Mouse (Mus musculus) C3H10T1/2 (cell line): ENCODE measurements around the gene Olfr790. TPM values are rescaled to one million over a fixed set of nuclear protein-coding genes. Genes with fewer than 3 reads are reported as not detected.

Experiments used
- polyA plus RNA-seq, 2 experiments: library from polyadenylated mRNA; unstranded; fragments of >200 nt; fragmentation: generic; extraction: Trizol; gene quantifications; one replicate each; pipeline ENCODE4 v1.2.1; 2012; ENCODE audit warnings: missing spikeins in 2 of 2

Gene Olfr790
- not detected for polyA plus RNA-seq

DNA sequence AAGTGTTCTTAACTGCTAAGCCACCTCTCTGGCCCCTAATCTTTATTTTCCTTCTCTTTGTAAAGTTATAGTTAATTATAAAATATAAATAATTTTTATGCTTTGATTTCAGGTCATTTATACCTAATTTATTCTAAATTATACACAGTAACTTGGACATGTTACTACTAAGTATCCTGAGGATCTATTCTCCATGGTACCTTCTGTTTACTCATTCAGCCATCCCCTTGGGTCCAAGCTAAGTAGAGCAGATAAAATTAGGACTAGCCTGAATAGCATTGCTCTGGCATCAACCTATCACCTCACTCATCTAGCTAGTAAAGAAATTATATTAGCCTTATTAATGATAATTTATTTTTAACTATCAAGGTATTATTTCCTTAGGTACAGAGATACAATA, at the start of gene Olfr790:
Gene Olfr790 (plus strand): TSS at position 301 of the 400 bp plus-strand sequence.

DNA sequence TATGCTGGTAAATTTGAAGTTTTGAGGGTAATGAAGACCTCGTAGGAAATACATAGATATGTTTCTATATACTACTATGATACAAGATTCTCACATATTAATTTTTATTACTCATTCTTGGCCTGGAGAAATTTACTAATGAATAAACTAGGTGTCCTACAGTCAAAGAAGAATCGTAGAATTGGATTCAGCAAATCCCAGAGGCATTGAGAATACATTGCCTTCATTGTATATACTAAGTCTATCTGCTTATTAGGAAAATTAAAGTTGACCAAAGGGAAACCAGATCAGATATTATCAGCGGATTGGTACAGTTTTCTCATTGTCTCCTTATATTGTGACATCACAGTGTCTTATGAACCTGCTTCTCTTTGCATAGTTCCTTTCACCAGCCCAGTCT, 36.7 kb upstream of the Olfr790 start, which contains the start of gene Olfr787:
Gene Olfr787 (plus strand): TSS at position 301 of the 400 bp plus-strand sequence.

DNA sequence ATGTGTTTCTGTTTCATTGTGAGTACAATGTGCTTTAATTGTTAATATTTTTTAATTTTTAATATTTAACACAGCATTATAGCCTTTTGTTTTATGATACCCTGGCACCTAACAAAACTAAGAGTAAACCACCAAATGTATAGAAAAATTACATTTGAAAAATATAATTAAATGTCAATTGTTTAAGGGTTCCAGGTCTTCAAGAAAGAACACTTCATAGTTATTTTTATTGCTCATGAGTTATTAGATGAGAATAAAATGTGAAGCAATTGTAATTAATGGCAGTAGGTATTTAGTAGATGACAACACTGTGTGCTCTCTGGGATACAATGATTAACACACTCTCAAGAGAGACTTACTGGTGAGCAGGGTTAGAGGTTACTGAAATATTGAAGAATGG, 27.6 kb upstream of the Olfr790 start, which contains the start of gene Olfr788:
Gene Olfr788 (plus strand): TSS at position 301 of the 400 bp plus-strand sequence.

DNA sequence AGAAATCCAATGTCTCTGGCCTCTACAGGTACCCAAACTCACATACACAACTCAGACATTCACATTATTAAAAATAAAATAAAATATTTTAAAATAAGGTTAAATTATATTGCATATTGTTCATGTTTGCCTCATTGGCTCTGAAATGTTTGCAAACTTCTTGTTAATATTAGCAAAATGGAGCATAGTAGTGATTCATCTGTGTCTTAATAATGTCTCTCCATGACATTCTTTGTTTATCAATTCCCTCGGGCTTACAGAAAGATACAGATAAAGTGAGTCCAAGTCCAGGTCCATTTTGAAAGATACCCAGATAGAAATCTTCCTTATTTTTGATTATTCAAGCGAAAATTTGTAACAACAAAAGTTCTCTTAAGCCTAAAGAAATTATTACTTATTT, 13.8 kb upstream of the Olfr790 start, which contains the start of gene Olfr789:
Gene Olfr789 (plus strand): TSS at position 301 of the 400 bp plus-strand sequence.

DNA sequence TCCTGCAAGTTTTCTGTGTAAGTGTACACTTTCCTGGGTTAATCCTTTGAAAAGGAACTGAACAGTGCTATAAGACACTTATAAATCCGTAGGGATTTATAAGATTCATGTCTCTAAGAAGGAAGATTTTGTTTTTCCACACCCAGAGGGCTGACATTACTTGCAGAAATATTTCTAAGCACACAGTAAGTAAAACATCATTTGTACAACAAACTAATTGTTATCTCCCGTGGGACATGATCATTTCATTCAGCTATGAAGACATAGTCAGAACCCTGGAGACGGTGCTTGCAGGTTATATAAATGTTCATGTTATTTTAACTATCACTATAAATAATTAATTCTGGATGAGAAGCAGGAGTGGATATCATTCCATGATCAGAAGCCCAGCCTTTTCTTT, 23.2 kb downstream of the Olfr790 start, which contains the start of gene Olfr791:
Gene Olfr791 (plus strand): TSS at position 301 of the 400 bp plus-strand sequence.

DNA sequence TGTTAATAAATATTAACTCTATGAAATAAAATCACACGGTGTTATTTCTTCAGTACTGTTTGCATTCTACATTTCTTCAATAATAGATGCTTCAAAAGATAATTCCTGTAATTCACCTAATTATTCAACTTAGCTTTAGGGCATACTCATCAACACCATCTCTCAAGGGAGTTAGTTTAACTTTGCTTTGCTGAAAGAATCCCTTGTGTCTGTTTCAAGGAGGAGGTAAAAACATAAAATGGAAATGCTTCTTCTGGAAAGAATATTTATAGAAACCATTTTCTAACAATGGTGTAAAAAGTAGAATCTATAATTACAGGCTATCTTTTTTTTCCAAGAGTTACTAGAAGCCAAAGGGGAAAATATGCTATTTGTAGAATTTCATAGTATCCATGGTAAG, 40.6 kb downstream of the Olfr790 start, which contains the start of gene Olfr792:
Gene Olfr792 (plus strand): TSS at position 301 of the 400 bp plus-strand sequence.

Other genes starting within 250 kb of the Olfr790 start
- not detected for gene Olfr776, start 239.4 kb upstream of the Olfr790 start, polyA plus RNA-seq
- not detected for gene Olfr777, start 227.0 kb upstream of the Olfr790 start, polyA plus RNA-seq
- gene Olfr780, start 180.4 kb upstream of the Olfr790 start, polyA plus RNA-seq, result not detected
- not detected for gene Olfr781, start 169.6 kb upstream of the Olfr790 start, polyA plus RNA-seq
- gene Olfr782, start 149.6 kb upstream of the Olfr790 start, polyA plus RNA-seq, result not detected
- under 1 TPM in 1 of 2 experiments, not detected in 1; 0.02 TPM for gene Olfr784, start 114.4 kb upstream of the Olfr790 start, polyA plus RNA-seq
- gene Olfr785, start 93.1 kb upstream of the Olfr790 start, polyA plus RNA-seq, result not detected
- gene Olfr786, start 71.2 kb upstream of the Olfr790 start, polyA plus RNA-seq, result not detected
- not detected for gene Olfr787, start 36.6 kb upstream of the Olfr790 start, polyA plus RNA-seq
- gene Olfr788, start 27.5 kb upstream of the Olfr790 start, polyA plus RNA-seq, result not detected
- gene Olfr789, start 13.7 kb upstream of the Olfr790 start, polyA plus RNA-seq, result not detected
- gene Olfr791, start 23.3 kb downstream of the Olfr790 start, polyA plus RNA-seq, result not detected
- not detected for gene Olfr792, start 40.7 kb downstream of the Olfr790 start, polyA plus RNA-seq
- gene Olfr794, start 69.2 kb downstream of the Olfr790 start, polyA plus RNA-seq, result not detected
- not detected for gene Olfr796, start 114.1 kb downstream of the Olfr790 start, polyA plus RNA-seq
- gene Olfr798, start 129.4 kb downstream of the Olfr790 start, polyA plus RNA-seq, result not detected
- gene Olfr799, start 139.0 kb downstream of the Olfr790 start, polyA plus RNA-seq, result not detected
- gene Olfr800, start 159.2 kb downstream of the Olfr790 start, polyA plus RNA-seq, result not detected
- gene Olfr801, start 175.4 kb downstream of the Olfr790 start, polyA plus RNA-seq, result not detected
- not detected for gene Olfr802, start 189.7 kb downstream of the Olfr790 start, polyA plus RNA-seq
- gene Olfr803, start 195.8 kb downstream of the Olfr790 start, polyA plus RNA-seq, result not detected
- not detected for gene Olfr804, start 204.7 kb downstream of the Olfr790 start, polyA plus RNA-seq
- gene Olfr805, start 230.9 kb downstream of the Olfr790 start, polyA plus RNA-seq, result not detected
- not detected for gene Olfr806, start 243.4 kb downstream of the Olfr790 start, polyA plus RNA-seq